12 mouse cellular contexts compared by ENCODE assay signal in the genomic region with DNA sequence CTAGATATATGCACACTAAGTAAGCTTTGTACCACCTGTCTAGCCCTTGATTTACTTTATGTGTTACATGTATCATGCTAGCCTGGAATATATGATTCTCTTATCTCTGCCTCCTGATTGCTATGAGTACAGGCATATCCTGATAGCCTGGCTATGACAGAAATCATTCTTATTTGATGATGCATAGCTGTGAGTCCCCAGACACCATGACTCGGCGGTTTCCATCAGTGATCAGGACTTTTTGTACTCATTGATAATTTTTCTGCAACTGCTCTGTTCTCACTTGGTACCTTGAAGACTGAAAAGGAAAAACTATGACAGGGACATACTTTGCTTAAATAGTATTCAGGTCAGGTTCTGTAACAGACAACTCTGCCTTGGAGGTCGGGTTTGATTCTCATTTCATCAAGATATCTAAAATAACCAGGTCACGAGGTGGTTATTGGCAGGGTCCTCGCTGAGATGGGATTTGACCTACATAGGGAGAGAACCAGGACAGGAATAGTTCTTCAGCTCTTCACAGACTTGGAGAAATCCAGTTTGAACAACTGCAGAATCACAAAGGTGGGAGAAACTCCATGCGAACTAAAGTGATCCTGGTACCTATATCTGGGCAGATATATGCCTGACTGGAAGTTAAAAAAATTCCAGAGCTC.
"Had no signal": no experiment of that assay in that cellular context is flagged by ENCODE, and none has a peak within 500 bp of the region (broad histone marks: within the 10 kb centered on the region; RNA-seq: fewer than 3 reads in every experiment).

No protein-coding gene starts in this region.

- DNase-seq: kidney, adult 8-10 months; kidney, postnatal 25 days; lung, adult 2 months; lung, postnatal 36 days; spleen, adult 18-20 months; thymus, adult 18-20 months; thymus, postnatal 14 days had no signal

- H3K4me2 ChIP-seq: liver, embryonic 11.5 days; liver, embryonic 15.5 days; midbrain, embryonic 13.5 days; neural tube, embryonic 15.5 days had no signal

- H3K27ac ChIP-seq: limb, embryonic 10.5 days; liver, embryonic 15.5 days; midbrain, embryonic 13.5 days; neural tube, embryonic 15.5 days had no signal

- H3K4me3 ChIP-seq: limb, embryonic 10.5 days; liver, embryonic 15.5 days; midbrain, embryonic 13.5 days; neural tube, embryonic 15.5 days had no signal

- H3K36me3 ChIP-seq: liver, embryonic 15.5 days; neural tube, embryonic 15.5 days had no signal

- H3K27me3 ChIP-seq: liver, embryonic 15.5 days; midbrain, embryonic 13.5 days; neural tube, embryonic 15.5 days had no signal
